Mouse (Mus musculus) cortical plate, adult 2 months (tissue): ENCODE data around the gene Xpnpep3. TPM values are rescaled to one million over a fixed set of nuclear protein-coding genes. Genes with fewer than 3 reads are reported as not detected.
"Not testable (repeated sequence)": the region's sequence is repeated elsewhere in the genome, so short reads cannot be mapped to it uniquely, and the experiment has no call there.

ENCODE experiments used
- H3K27ac ChIP-seq: fragments of 200-500 bp; 2 replicates; pipeline ENCODE4 v1.5.1; 2012; ENCODE audit warnings: low read length, control low read depth, inconsistent platforms; ENCODE audit not compliant: insufficient read depth
- H3K4me1 ChIP-seq: fragments of 200-500 bp; 2 replicates; pipeline ENCODE4 v1.6.1; 2011; ENCODE audit warnings: low read length; ENCODE audit not compliant: control insufficient read depth, insufficient read depth
- H3K4me3 ChIP-seq: fragments of 200-500 bp; 2 replicates; pipeline ENCODE4 v1.5.1; 2011; ENCODE audit warnings: mild to moderate bottlenecking, low read length, control low read depth; ENCODE audit not compliant: insufficient read depth
- CTCF ChIP-seq: fragments of 200-500 bp; IDR thresholded peaks from 2 replicates; pipeline ENCODE4 v1.5.1; 2011; ENCODE audit warnings: mild to moderate bottlenecking, control low read depth, low read length; ENCODE audit not compliant: insufficient read depth; ENCODE audit errors: extremely low read depth
- POLR2A ChIP-seq: fragments of 200-500 bp; IDR thresholded peaks from 2 replicates; pipeline ENCODE4 v1.6.1; 2011; ENCODE audit warnings: mild to moderate bottlenecking, low read length, control low read depth; ENCODE audit not compliant: insufficient read depth; ENCODE audit errors: extremely low read depth
- polyA plus RNA-seq: library from polyadenylated mRNA; depleted of rRNA; stranded (reverse); fragments of >200 nt; gene quantifications from 2 replicates; pipeline ENCODE4 v1.2.3, GENCODE M21; 2012

Gene Xpnpep3
- polyA plus RNA-seq, 1 experiment, result 9.5 TPM

DNA sequence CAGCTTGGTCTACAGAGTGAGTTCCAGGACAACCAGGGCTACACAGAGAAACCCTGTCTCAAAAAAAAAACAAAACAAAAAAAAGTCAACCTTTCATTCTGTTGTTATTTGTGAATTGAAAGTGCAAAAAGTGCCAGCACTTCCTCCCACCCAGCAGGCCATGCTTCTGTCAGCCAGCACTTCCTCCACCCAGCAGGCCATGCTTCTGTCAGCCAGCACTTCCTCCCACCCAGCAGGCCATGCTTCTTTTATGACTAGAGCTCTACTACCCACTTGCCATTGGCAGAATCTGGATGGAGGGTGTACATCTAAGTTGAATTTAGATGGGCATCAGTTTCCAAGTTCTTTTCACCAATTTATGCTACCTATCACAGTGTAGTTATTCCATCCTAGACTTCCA lies 6.9 kb upstream of the Xpnpep3 start:
- peaks cover 1% of the 10 kb centered on the region; the same call in 1 of the 2 replicates for H3K4me1 ChIP-seq
- no peak overlapping the region for H3K4me3 ChIP-seq
- H3K27ac ChIP-seq, result no peak overlapping the region
- TF ChIP-seq POLR2A (no peak), CTCF (no peak)

DNA sequence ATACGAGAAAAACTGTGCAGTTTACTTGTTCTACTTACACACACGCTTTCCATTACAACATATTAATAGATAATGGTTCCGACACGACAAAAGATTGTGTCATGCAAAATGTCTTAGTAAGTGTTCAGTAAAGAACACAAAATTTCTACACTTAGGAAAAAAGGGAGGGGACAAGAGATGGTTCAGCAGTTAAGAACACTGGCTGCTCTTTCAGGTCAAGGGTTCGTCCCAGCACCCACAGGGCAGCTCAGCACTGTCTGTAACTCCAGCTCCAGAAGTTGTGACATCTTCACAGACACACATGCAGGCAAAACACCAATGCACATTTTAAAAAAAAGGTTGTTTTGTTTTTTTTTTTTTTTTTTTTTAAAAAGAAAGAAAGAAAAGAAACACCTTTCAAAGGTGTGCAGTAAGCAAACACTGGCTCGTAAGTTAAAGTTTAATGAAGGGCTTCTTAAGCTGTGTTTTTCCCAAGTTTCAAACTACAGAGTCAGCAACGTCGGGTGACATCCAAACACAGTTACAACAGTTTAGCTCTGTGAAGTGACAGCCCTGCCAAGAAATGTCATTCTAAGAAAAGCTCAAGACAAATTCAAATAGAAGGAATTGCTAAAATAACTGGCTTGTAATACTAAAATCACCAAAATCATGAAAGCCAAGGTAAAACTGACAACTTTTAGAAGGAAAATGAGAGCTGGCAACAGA lies 5.6 kb upstream of the Xpnpep3 start:
- no peak overlapping the region for H3K4me3 ChIP-seq
- TF ChIP-seq POLR2A, result no peak
- no peak overlapping the region for H3K27ac ChIP-seq
- H3K4me1 ChIP-seq, result peaks cover 3% of the 10 kb centered on the region; the same call in 1 of the 2 replicates

DNA sequence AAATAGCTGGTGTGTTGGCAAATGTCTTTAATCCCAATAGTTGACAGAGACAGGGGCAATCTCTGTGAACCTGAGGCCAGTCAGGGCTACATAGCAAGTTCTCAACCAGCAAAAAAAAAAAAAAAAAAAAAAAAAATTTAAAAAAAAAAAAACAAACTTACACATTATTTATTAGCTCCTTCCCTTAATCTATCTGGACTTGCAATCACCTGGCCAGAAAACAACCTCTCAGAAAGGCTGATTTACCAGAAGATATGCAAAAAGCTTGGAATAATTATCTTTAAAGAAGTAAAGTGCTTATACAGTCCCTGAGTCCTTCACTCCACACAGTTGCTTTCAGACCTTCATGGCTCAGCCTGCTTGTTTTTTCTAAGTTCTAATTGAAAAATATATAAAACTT lies 1.7 kb upstream of the Xpnpep3 start:
- Histone ChIP-seq H3K4me1 (peaks cover 3% of the 10 kb centered on the region; the same call in 1 of the 2 replicates), H3K4me3 (peak overlapping the region; percentile 80; the same call in 1 of the 2 replicates), H3K27ac (no peak overlapping the region)
- no peak for TF ChIP-seq POLR2A
- no peak for TF ChIP-seq CTCF

DNA sequence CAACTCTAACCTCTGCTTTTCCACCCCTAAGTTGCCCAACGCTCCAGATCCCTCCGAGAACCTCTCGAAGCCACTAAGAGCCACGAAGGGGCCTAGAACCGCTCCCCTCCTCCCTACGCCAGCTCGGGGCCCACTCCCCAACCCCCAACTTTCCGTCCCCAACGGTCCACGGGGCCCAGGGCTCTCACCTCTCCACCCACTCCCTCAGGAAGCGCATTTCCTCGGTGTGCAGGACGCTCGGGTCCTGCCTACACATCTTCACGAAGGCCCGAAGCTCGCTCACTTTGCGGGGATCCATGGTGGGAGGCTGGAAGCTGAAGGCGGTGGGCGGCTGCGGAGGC lies 671 bp upstream of the Xpnpep3 start:
- Histone ChIP-seq H3K27ac (peak overlapping the region; percentile 51), H3K4me1 (peaks cover 3% of the 10 kb centered on the region; the same call in 1 of the 2 replicates), H3K4me3 (peak overlapping the region; percentile 80)
- no peak for TF ChIP-seq CTCF
- no peak for TF ChIP-seq POLR2A

DNA sequence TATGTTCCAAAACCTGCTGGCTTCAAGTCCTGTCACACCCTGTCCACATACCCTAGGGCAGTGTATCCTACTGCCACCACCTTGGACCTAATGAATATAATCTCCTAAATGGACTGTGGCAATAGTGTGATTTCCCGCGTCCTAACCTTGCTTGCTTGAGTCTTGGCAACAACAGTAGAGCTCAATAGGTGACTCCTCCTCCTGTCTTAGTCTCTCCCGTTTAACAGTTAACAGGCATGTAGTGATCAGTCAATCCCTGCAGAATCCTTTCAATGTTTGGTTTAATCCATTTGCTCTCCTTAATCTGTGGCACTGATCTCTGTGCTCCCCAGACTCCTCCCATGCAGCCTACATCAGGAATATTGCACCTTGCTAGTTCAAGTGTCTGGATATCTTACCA lies 5.1 kb downstream of the Xpnpep3 start:
- TF ChIP-seq POLR2A, result no peak
- TF ChIP-seq CTCF, result no peak

DNA sequence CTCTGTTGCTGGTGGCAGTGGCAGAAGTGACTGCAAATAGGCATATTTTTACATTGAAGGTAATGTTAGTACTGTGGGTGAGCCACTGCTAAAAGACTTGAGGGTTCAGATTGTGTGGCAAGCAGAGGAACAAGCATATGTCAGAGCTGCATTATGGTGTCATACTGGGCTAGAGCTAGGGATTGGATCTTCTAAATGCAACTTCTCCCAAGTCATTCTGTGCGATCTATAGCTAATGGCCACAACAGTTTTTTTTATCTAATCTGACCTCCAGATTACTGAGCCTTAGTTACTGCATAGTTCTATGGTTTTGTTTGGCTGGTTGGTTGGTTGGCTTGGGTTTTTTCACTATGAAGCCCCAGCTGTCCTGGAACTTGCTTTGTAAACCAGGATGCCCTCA lies 8.3 kb downstream of the Xpnpep3 start, which contains the start of gene Dnajb7:
Gene Dnajb7, minus strand, starts transcription at position 101 of the 400 bp plus-strand sequence.
- TF ChIP-seq POLR2A, result no peak
- no peak for TF ChIP-seq CTCF
- Histone ChIP-seq H3K27ac (no peak within 1 kb of the TSS), H3K4me3 (no peak within 1 kb of the TSS)

More for the DNA sequence above, 5.1 kb downstream of the Xpnpep3 start:
- Histone ChIP-seq H3K4me3 (no peak overlapping the region), H3K4me1 (no peaks in the 10 kb centered on the region), H3K27ac (no peak overlapping the region)

DNA sequence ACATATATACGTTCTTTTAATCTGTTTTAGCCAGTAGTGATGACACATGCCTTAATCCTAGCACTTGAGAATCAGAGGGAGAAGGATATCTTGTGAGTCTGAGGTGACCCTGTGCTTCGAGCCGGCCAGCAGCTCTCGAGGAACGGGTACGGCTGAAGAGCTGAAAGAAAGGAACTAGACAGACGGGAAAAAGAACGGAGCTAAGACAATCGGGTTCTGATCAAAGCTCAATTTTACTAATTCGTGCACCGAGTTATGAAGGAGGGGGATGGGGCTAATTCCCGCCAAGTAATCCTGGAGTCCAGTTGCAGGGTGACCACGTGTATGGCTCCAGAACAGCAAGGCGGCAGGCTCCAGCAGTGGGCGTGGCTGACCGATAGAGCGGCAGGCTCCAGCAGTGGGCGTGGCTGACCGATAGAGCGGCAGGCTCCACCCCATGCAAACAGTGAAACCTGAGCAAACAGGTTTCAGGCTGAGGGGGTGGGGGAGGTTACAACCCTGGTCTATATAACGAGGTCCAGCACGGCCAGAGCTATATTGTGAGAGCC lies 16.9 kb downstream of the Xpnpep3 start:
- H3K4me3 ChIP-seq, H3K4me1 ChIP-seq, H3K27ac ChIP-seq: not testable (repeated sequence)

More for the DNA sequence above, 8.3 kb downstream of the Xpnpep3 start, which contains the start of gene Dnajb7:
- no peaks in the 10 kb centered on the region for H3K4me1 ChIP-seq

DNA sequence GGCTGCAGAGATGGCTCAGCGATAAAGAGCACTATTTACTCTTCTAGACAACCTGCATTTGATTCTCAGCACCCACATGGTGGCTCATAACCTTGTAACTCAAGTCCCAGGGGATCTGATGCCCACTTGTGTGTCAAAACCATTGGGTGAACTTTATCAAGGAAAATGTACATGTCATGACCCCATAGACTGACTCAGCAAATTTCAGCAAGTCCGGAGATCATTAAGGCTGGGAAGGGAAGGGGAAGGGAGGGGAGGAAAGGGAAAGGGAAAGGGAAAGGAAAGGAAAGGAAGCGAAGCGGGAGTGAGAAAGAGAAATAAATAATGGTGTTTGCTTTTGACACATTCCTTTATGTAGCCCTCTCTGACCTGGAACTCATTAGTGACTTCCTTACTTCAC lies 18.1 kb downstream of the Xpnpep3 start:
- no peak overlapping the region for H3K4me3 ChIP-seq
- H3K27ac ChIP-seq, result no peak overlapping the region
- TF ChIP-seq CTCF, result no peak
- TF ChIP-seq POLR2A, result no peak
- no peaks in the 10 kb centered on the region for H3K4me1 ChIP-seq

DNA sequence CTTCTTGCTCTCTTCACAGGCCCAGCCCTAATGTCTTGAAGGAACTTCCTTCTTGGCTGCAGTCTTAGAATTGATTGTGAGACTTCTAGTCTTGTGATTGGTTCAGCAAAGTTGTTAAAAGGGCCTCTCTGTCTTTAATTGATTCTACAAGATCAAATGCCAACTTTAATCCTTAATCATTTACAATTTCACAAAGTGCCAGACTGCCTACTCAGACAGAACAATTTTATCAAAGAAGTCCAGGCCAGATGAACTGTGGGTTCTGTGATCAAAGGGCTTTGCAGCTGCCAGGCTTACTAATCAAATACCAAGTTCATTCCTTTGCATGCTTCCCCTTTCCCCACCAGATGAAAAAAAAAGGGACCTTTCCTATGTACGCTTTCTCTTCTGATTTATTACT lies 21.5 kb downstream of the Xpnpep3 start:
- Histone ChIP-seq H3K4me1 (no peaks in the 10 kb centered on the region), H3K4me3 (no peak overlapping the region), H3K27ac (no peak overlapping the region)
- no peak for TF ChIP-seq CTCF
- no peak for TF ChIP-seq POLR2A

DNA sequence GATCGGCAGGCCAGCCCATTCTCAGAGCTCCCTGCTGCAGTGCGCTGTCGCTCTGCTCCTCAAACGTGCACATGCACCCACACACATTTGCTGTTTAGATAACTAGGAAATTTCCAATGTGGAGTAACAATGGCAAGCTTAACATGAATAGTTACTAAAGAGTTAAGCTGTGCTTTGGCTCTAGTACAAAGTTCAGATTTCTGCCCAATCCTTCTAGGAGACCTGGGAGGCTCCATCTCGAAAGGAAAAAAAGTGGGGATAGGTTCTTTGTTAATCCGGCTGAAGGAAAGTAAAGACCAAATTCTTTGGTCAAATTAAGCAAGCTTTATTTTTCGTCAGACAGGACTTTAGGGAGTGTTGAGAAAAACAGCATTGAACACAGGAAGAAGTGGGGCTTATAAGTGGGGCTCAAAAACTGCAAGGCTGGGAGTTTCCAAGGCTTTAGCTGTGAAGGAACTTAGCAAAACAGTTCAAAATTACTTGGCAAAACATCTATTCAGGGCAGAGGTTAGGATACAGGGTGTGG lies 22.3 kb downstream of the Xpnpep3 start:
- Histone ChIP-seq H3K4me3 (no peak overlapping the region), H3K4me1 (no peaks in the 10 kb centered on the region), H3K27ac (no peak overlapping the region)
- TF ChIP-seq POLR2A (no peak), CTCF (no peak)
